Mouse (Mus musculus): ENCODE data around the gene Nlrc5. TPM values are rescaled to one million over a fixed set of nuclear protein-coding genes. Genes with fewer than 3 reads are reported as not detected.

Gene Nlrc5
- polyA plus RNA-seq, 1 experiment = 0.82 TPM

GRCm38 (mm10) chr8:94492021-94492681 is 58.0 kb downstream of the Nlrc5 start:
- WGBS = 3% methylated on average over 15 of the region's 15 CpGs
- H3K27ac ChIP-seq (ENCODE audit: insufficient read depth, low read length) = no peak overlapping the region
- H3K4me3 ChIP-seq (replicated peaks; ENCODE audit: insufficient read depth, low read depth, low read length) = peak overlapping the region; percentile 3
- H3K27me3 ChIP-seq (ENCODE audit: control insufficient read depth, insufficient read depth, low read length) = no peaks in the 10 kb centered on the region
- peak; percentile 42 to 64 for DNase-seq
- no peaks in the 10 kb centered on the region for H3K4me1 ChIP-seq (ENCODE audit: control insufficient read depth, insufficient read depth, low read length)
- TF ChIP-seq CTCF (IDR thresholded peaks at IDR 0.05; ENCODE audit: borderline replicate concordance, insufficient read depth, low read depth, low read length) = peak; percentile 68
- TF ChIP-seq POLR2A (IDR thresholded peaks at IDR 0.05; ENCODE audit: borderline replicate concordance, insufficient read depth, low read length) = no peak

- no peak for DNase-seq
- no peaks in the 10 kb centered on the region for H3K27me3 ChIP-seq (ENCODE audit: control insufficient read depth, insufficient read depth, low read length)
- no peak overlapping the region for H3K27ac ChIP-seq (ENCODE audit: insufficient read depth, low read length)
- TF ChIP-seq POLR2A (IDR thresholded peaks at IDR 0.05; ENCODE audit: borderline replicate concordance, insufficient read depth, low read length) (no peak), CTCF (IDR thresholded peaks at IDR 0.05; ENCODE audit: borderline replicate concordance, insufficient read depth, low read depth, low read length) (no peak)
- WGBS = 73% methylated on average over 1 of the region's 1 CpGs
- H3K4me3 ChIP-seq (replicated peaks; ENCODE audit: insufficient read depth, low read depth, low read length) = no peak overlapping the region
- H3K4me1 ChIP-seq (ENCODE audit: control insufficient read depth, insufficient read depth, low read length) = no peaks in the 10 kb centered on the region
Measured at GRCm38 (mm10) chr8:94493240-94493639, 59.1 kb downstream of the Nlrc5 start.

GRCm38 (mm10) chr8:94515430-94516208 is 81.5 kb downstream of the Nlrc5 start:
- Histone ChIP-seq H3K27me3 (ENCODE audit: control insufficient read depth, insufficient read depth, low read length) (no peaks in the 10 kb centered on the region; the same call in 1 of the 2 replicates), H3K4me1 (ENCODE audit: control insufficient read depth, insufficient read depth, low read length) (no peaks in the 10 kb centered on the region), H3K4me3 (replicated peaks; ENCODE audit: insufficient read depth, low read depth, low read length) (no peak overlapping the region), H3K27ac (ENCODE audit: insufficient read depth, low read length) (no peak overlapping the region)
- DNase-seq = peak in 1 of 2 experiments; percentile 9
- TF ChIP-seq POLR2A (IDR thresholded peaks at IDR 0.05; ENCODE audit: borderline replicate concordance, insufficient read depth, low read length) (no peak), CTCF (IDR thresholded peaks at IDR 0.05; ENCODE audit: borderline replicate concordance, insufficient read depth, low read depth, low read length) (no peak)
- 16% methylated on average over 5 of the region's 5 CpGs for WGBS

GRCm38 (mm10) chr8:94516209-94516593 is 82.0 kb downstream of the Nlrc5 start:
- WGBS = 41% methylated on average over 1 of the region's 1 CpGs
- H3K4me3 ChIP-seq (replicated peaks; ENCODE audit: insufficient read depth, low read depth, low read length) = no peak overlapping the region
- no peak overlapping the region for H3K27ac ChIP-seq (ENCODE audit: insufficient read depth, low read length)
- H3K27me3 ChIP-seq (ENCODE audit: control insufficient read depth, insufficient read depth, low read length) = no peaks in the 10 kb centered on the region; the same call in 1 of the 2 replicates
- no peak for DNase-seq
- TF ChIP-seq POLR2A (IDR thresholded peaks at IDR 0.05; ENCODE audit: borderline replicate concordance, insufficient read depth, low read length) (no peak), CTCF (IDR thresholded peaks at IDR 0.05; ENCODE audit: borderline replicate concordance, insufficient read depth, low read depth, low read length) (no peak)
- H3K4me1 ChIP-seq (ENCODE audit: control insufficient read depth, insufficient read depth, low read length) = no peaks in the 10 kb centered on the region

- no peak for DNase-seq
- 54% methylated on average over 3 of the region's 3 CpGs for WGBS
- no peaks in the 10 kb centered on the region; the same call in 1 of the 2 replicates for H3K27me3 ChIP-seq (ENCODE audit: control insufficient read depth, insufficient read depth, low read length)
- no peaks in the 10 kb centered on the region for H3K4me1 ChIP-seq (ENCODE audit: control insufficient read depth, insufficient read depth, low read length)
- no peak overlapping the region for H3K4me3 ChIP-seq (replicated peaks; ENCODE audit: insufficient read depth, low read depth, low read length)
- TF ChIP-seq CTCF (IDR thresholded peaks at IDR 0.05; ENCODE audit: borderline replicate concordance, insufficient read depth, low read depth, low read length) (no peak), POLR2A (IDR thresholded peaks at IDR 0.05; ENCODE audit: borderline replicate concordance, insufficient read depth, low read length) (no peak)
- H3K27ac ChIP-seq (ENCODE audit: insufficient read depth, low read length) = no peak overlapping the region
Measured at GRCm38 (mm10) chr8:94516766-94517165, 82.6 kb downstream of the Nlrc5 start.

GRCm38 (mm10) chr8:94518331-94518730 is 84.2 kb downstream of the Nlrc5 start:
- DNase-seq = no peak
- no peak overlapping the region for H3K4me3 ChIP-seq (replicated peaks; ENCODE audit: insufficient read depth, low read depth, low read length)
- TF ChIP-seq CTCF (IDR thresholded peaks at IDR 0.05; ENCODE audit: borderline replicate concordance, insufficient read depth, low read depth, low read length) (no peak), POLR2A (IDR thresholded peaks at IDR 0.05; ENCODE audit: borderline replicate concordance, insufficient read depth, low read length) (no peak)
- no peaks in the 10 kb centered on the region; the same call in 1 of the 2 replicates for H3K27me3 ChIP-seq (ENCODE audit: control insufficient read depth, insufficient read depth, low read length)
- H3K27ac ChIP-seq (ENCODE audit: insufficient read depth, low read length) = no peak overlapping the region
- no peaks in the 10 kb centered on the region for H3K4me1 ChIP-seq (ENCODE audit: control insufficient read depth, insufficient read depth, low read length)
- WGBS = 22% methylated on average over 10 of the region's 10 CpGs

- H3K4me3 ChIP-seq (replicated peaks; ENCODE audit: insufficient read depth, low read depth, low read length) = no peak overlapping the region
- TF ChIP-seq CTCF (IDR thresholded peaks at IDR 0.05; ENCODE audit: borderline replicate concordance, insufficient read depth, low read depth, low read length) (no peak), POLR2A (IDR thresholded peaks at IDR 0.05; ENCODE audit: borderline replicate concordance, insufficient read depth, low read length) (no peak)
- no peak overlapping the region for H3K27ac ChIP-seq (ENCODE audit: insufficient read depth, low read length)
- WGBS = 92% methylated on average over 5 of the region's 5 CpGs
- H3K27me3 ChIP-seq (ENCODE audit: control insufficient read depth, insufficient read depth, low read length) = no peaks in the 10 kb centered on the region; the same call in 1 of the 2 replicates
- DNase-seq = no peak
- no peaks in the 10 kb centered on the region for H3K4me1 ChIP-seq (ENCODE audit: control insufficient read depth, insufficient read depth, low read length)
Measured at GRCm38 (mm10) chr8:94519021-94519420, 84.9 kb downstream of the Nlrc5 start.

Data from cerebellum, adult 2 months (tissue).